Mouse (Mus musculus): Measurements from ENCODE around the gene Rbpj. TPM values are rescaled to one million over a fixed set of nuclear protein-coding genes. Genes with fewer than 3 reads are reported as not detected.

Rbpj gene
- polyA plus RNA-seq, 1 experiment: not detected

GRCm38 (mm10) chr5:53496846-53497549, 31.0 kb downstream of the Rbpj start:
- 86% methylated on average over 9 of the region's 9 CpGs for WGBS
- Histone ChIP-seq H3K4me3 (ENCODE audit: insufficient read depth, low read depth, low read length) (no peak overlapping the region), H3K27ac (ENCODE audit: insufficient read depth, low read depth, low read length) (no peak overlapping the region), H3K4me1 (ENCODE audit: control insufficient read depth, insufficient read depth, low read length) (no peaks in the 10 kb centered on the region)
- TF ChIP-seq CTCF (IDR thresholded peaks at IDR 0.05; ENCODE audit: insufficient read depth, low read depth, low read length) (no peak), POLR2A (IDR thresholded peaks at IDR 0.05; ENCODE audit: insufficient read depth, low read depth, low read length) (no peak)

- no peaks in the 10 kb centered on the region for H3K4me1 ChIP-seq (ENCODE audit: control insufficient read depth, insufficient read depth, low read length)
- H3K27ac ChIP-seq (ENCODE audit: insufficient read depth, low read depth, low read length): no peak overlapping the region
- TF ChIP-seq POLR2A (IDR thresholded peaks at IDR 0.05; ENCODE audit: insufficient read depth, low read depth, low read length) (no peak), CTCF (IDR thresholded peaks at IDR 0.05; ENCODE audit: insufficient read depth, low read depth, low read length) (no peak)
- 93% methylated on average over 3 of the region's 3 CpGs for WGBS
- no peak overlapping the region for H3K4me3 ChIP-seq (ENCODE audit: insufficient read depth, low read depth, low read length)
Observed at GRCm38 (mm10) chr5:53499571-53499970, 33.6 kb downstream of the Rbpj start.

GRCm38 (mm10) chr5:53500509-53501145, 34.7 kb downstream of the Rbpj start:
- WGBS: 32% methylated on average over 10 of the region's 10 CpGs
- no peak overlapping the region for H3K4me3 ChIP-seq (ENCODE audit: insufficient read depth, low read depth, low read length)
- TF ChIP-seq CTCF (IDR thresholded peaks at IDR 0.05; ENCODE audit: insufficient read depth, low read depth, low read length) (no peak), POLR2A (IDR thresholded peaks at IDR 0.05; ENCODE audit: insufficient read depth, low read depth, low read length) (no peak)
- H3K4me1 ChIP-seq (ENCODE audit: control insufficient read depth, insufficient read depth, low read length): no peaks in the 10 kb centered on the region
- H3K27ac ChIP-seq (ENCODE audit: insufficient read depth, low read depth, low read length): no peak overlapping the region

- WGBS: 82% methylated on average over 3 of the region's 3 CpGs
- Histone ChIP-seq H3K27ac (ENCODE audit: insufficient read depth, low read depth, low read length) (no peak overlapping the region), H3K4me1 (ENCODE audit: control insufficient read depth, insufficient read depth, low read length) (no peaks in the 10 kb centered on the region), H3K4me3 (ENCODE audit: insufficient read depth, low read depth, low read length) (no peak overlapping the region)
- no peak for TF ChIP-seq CTCF (IDR thresholded peaks at IDR 0.05; ENCODE audit: insufficient read depth, low read depth, low read length)
- TF ChIP-seq POLR2A (IDR thresholded peaks at IDR 0.05; ENCODE audit: insufficient read depth, low read depth, low read length): no peak
Observed at GRCm38 (mm10) chr5:53503261-53503660, 37.3 kb downstream of the Rbpj start.

GRCm38 (mm10) chr5:53505751-53506150, 39.8 kb downstream of the Rbpj start:
- Histone ChIP-seq H3K4me1 (ENCODE audit: control insufficient read depth, insufficient read depth, low read length) (no peaks in the 10 kb centered on the region), H3K4me3 (ENCODE audit: insufficient read depth, low read depth, low read length) (no peak overlapping the region), H3K27ac (ENCODE audit: insufficient read depth, low read depth, low read length) (no peak overlapping the region)
- WGBS: 88% methylated on average over 6 of the region's 6 CpGs
- TF ChIP-seq CTCF (IDR thresholded peaks at IDR 0.05; ENCODE audit: insufficient read depth, low read depth, low read length) (no peak), POLR2A (IDR thresholded peaks at IDR 0.05; ENCODE audit: insufficient read depth, low read depth, low read length) (no peak)

GRCm38 (mm10) chr5:53507371-53507770, 41.4 kb downstream of the Rbpj start:
- Histone ChIP-seq H3K4me1 (ENCODE audit: control insufficient read depth, insufficient read depth, low read length) (no peaks in the 10 kb centered on the region), H3K4me3 (ENCODE audit: insufficient read depth, low read depth, low read length) (no peak overlapping the region), H3K27ac (ENCODE audit: insufficient read depth, low read depth, low read length) (no peak overlapping the region)
- TF ChIP-seq POLR2A (IDR thresholded peaks at IDR 0.05; ENCODE audit: insufficient read depth, low read depth, low read length) (no peak), CTCF (IDR thresholded peaks at IDR 0.05; ENCODE audit: insufficient read depth, low read depth, low read length) (no peak)
- 87% methylated on average over 5 of the region's 5 CpGs for WGBS

- 84% methylated on average over 10 of the region's 10 CpGs for WGBS
- Histone ChIP-seq H3K4me1 (ENCODE audit: control insufficient read depth, insufficient read depth, low read length) (no peaks in the 10 kb centered on the region), H3K4me3 (ENCODE audit: insufficient read depth, low read depth, low read length) (no peak overlapping the region), H3K27ac (ENCODE audit: insufficient read depth, low read depth, low read length) (no peak overlapping the region)
- TF ChIP-seq POLR2A (IDR thresholded peaks at IDR 0.05; ENCODE audit: insufficient read depth, low read depth, low read length) (no peak), CTCF (IDR thresholded peaks at IDR 0.05; ENCODE audit: insufficient read depth, low read depth, low read length) (no peak)
Observed at GRCm38 (mm10) chr5:53509465-53509864, 43.5 kb downstream of the Rbpj start.

GRCm38 (mm10) chr5:53509927-53510326, 44.0 kb downstream of the Rbpj start:
- Histone ChIP-seq H3K27ac (ENCODE audit: insufficient read depth, low read depth, low read length) (no peak overlapping the region), H3K4me3 (ENCODE audit: insufficient read depth, low read depth, low read length) (no peak overlapping the region), H3K4me1 (ENCODE audit: control insufficient read depth, insufficient read depth, low read length) (no peaks in the 10 kb centered on the region)
- TF ChIP-seq POLR2A (IDR thresholded peaks at IDR 0.05; ENCODE audit: insufficient read depth, low read depth, low read length) (no peak), CTCF (IDR thresholded peaks at IDR 0.05; ENCODE audit: insufficient read depth, low read depth, low read length) (no peak)
- 97% methylated on average over 2 of the region's 2 CpGs for WGBS

- 94% methylated on average over 4 of the region's 4 CpGs for WGBS
- no peak overlapping the region for H3K4me3 ChIP-seq (ENCODE audit: insufficient read depth, low read depth, low read length)
- no peak overlapping the region for H3K27ac ChIP-seq (ENCODE audit: insufficient read depth, low read depth, low read length)
- no peaks in the 10 kb centered on the region for H3K4me1 ChIP-seq (ENCODE audit: control insufficient read depth, insufficient read depth, low read length)
- TF ChIP-seq CTCF (IDR thresholded peaks at IDR 0.05; ENCODE audit: insufficient read depth, low read depth, low read length): no peak
- no peak for TF ChIP-seq POLR2A (IDR thresholded peaks at IDR 0.05; ENCODE audit: insufficient read depth, low read depth, low read length)
Observed at GRCm38 (mm10) chr5:53511426-53511825, 45.5 kb downstream of the Rbpj start.

All from olfactory bulb, adult 2 months (tissue).